Mouse (Mus musculus): Measurements from ENCODE around the gene Ppp4r3b.

- TF ChIP-seq CTCF (IDR thresholded peaks at IDR 0.05; ENCODE audit: control insufficient read depth, insufficient read depth, insufficient read length): no peak
- TF ChIP-seq MAX (IDR thresholded peaks at IDR 0.05): no peak
- TF ChIP-seq MYOG (IDR thresholded peaks at IDR 0.05; ENCODE audit: control insufficient read depth, extremely low read depth, insufficient read length): no peak
- TF ChIP-seq USF1 (IDR thresholded peaks at IDR 0.05; ENCODE audit: low read depth): no peak
- TF ChIP-seq MYOD1 (IDR thresholded peaks at IDR 0.05; ENCODE audit: control insufficient read depth, insufficient read length, low read depth): no peak
- TF ChIP-seq FOSL1 (IDR thresholded peaks at IDR 0.05; ENCODE audit: insufficient read depth, low read length, poor library complexity, severe bottlenecking): no peak
Measured at GRCm38 (mm10) chr11:29228957-29229356, 56.3 kb downstream of the Ppp4r3b start.

All from C2C12 (cell line).